Mouse (Mus musculus) MEL (cell line): ENCODE measurements around the gene Gon7.

Experiments used
- CTCF ChIP-seq, 3 experiments: IDR thresholded peaks in 2 of 3; conservative IDR thresholded peaks in 1 of 3; 2 replicates each; pipeline ENCODE4 v1.5.1; 2011 to 2012; ENCODE audit warnings: low read length in 3 of 3, low read depth in 2 of 3, mild to moderate bottlenecking in 2 of 3, improper control_type of control experiment in 1 of 3, inconsistent platforms in 1 of 3, mixed read lengths in 1 of 3, moderate library complexity in 1 of 3; ENCODE audit not compliant: control insufficient read depth in 1 of 3, insufficient read depth in 1 of 3, poor library complexity in 1 of 3, severe bottlenecking in 1 of 3
- E2F4 ChIP-seq: IDR thresholded peaks from 2 replicates; pipeline ENCODE4 v1.6.1; 2011; ENCODE audit warnings: low read depth, low read length, improper control_type of control experiment, borderline replicate concordance
- EP300 ChIP-seq, 2 experiments: IDR thresholded peaks; 2 replicates each; pipeline ENCODE4 v1.6.1; 2011; ENCODE audit warnings: improper control_type of control experiment in 2 of 2, low read length in 2 of 2, low read depth in 1 of 2, mild to moderate bottlenecking in 1 of 2
- GABPA ChIP-seq: IDR thresholded peaks from 2 replicates; pipeline ENCODE4 v1.6.1; 2012; ENCODE audit warnings: low read depth, mild to moderate bottlenecking, inconsistent platforms, low read length, improper control_type of control experiment, moderate library complexity
- GATA1 ChIP-seq: IDR thresholded peaks from 2 replicates; pipeline ENCODE4 v1.6.1; 2011; ENCODE audit warnings: low read depth, low read length, improper control_type of control experiment
- HCFC1 ChIP-seq: IDR thresholded peaks from 2 replicates; pipeline ENCODE4 v1.6.1; 2012; ENCODE audit warnings: low read depth, mild to moderate bottlenecking, inconsistent platforms, low read length, improper control_type of control experiment, moderate library complexity
- KAT2A ChIP-seq: conservative IDR thresholded peaks from 2 replicates; pipeline ENCODE4 v1.6.1; 2012; ENCODE audit warnings: low read depth, low read length, improper control_type of control experiment, inconsistent platforms
- MAX ChIP-seq: IDR thresholded peaks from 2 replicates; pipeline ENCODE4 v1.6.1; 2011; ENCODE audit warnings: low read length, improper control_type of control experiment
- MXI1 ChIP-seq: IDR thresholded peaks from 2 replicates; pipeline ENCODE4 v1.6.1; 2011; ENCODE audit warnings: mild to moderate bottlenecking, low read depth, low read length, improper control_type of control experiment
- NRF1 ChIP-seq: IDR thresholded peaks from 2 replicates; pipeline ENCODE4 v1.6.1; 2014; ENCODE audit warnings: low read depth, mild to moderate bottlenecking, inconsistent platforms, low read length, improper control_type of control experiment, moderate library complexity; ENCODE audit not compliant: poor library complexity, insufficient read depth, severe bottlenecking
- POLR2A ChIP-seq, 2 experiments: IDR thresholded peaks; 2 replicates each; pipeline ENCODE4 v1.6.1; 2011 to 2012; ENCODE audit warnings: low read length in 2 of 2, mild to moderate bottlenecking in 2 of 2, control low read depth in 1 of 2, improper control_type of control experiment in 1 of 2, low read depth in 1 of 2, moderate library complexity in 1 of 2; ENCODE audit not compliant: control insufficient read depth in 1 of 2, insufficient read depth in 1 of 2, poor library complexity in 1 of 2
- TAL1 ChIP-seq: IDR thresholded peaks from 2 replicates; pipeline ENCODE4 v1.6.1; 2012; ENCODE audit warnings: mild to moderate bottlenecking, inconsistent platforms, low read length, moderate library complexity, mixed read lengths
- TCF12 ChIP-seq: IDR thresholded peaks from 2 replicates; pipeline ENCODE4 v1.6.1; 2014; ENCODE audit warnings: low read depth, mild to moderate bottlenecking, inconsistent platforms, low read length, improper control_type of control experiment, moderate library complexity
- ZNF384 ChIP-seq: IDR thresholded peaks from 2 replicates; pipeline ENCODE4 v1.6.1; 2012; ENCODE audit warnings: low read depth, mild to moderate bottlenecking, inconsistent platforms, low read length, improper control_type of control experiment

GRCm38 (mm10) chr12:102730798-102731619, 26.6 kb downstream of the Gon7 start:
- TF ChIP-seq HCFC1 = no peak; the same call in 1 of the 2 replicates
- TF ChIP-seq TCF12 = no peak
- TF ChIP-seq ZNF384 = no peak
- TF ChIP-seq POLR2A (IDR thresholded peaks at IDR 0.05; ENCODE audit: control insufficient read depth in 1 of 2, insufficient read depth in 1 of 2, low read depth in 1 of 2, low read length in 2 of 2, poor library complexity in 1 of 2) = no peak
- no peak for TF ChIP-seq GATA1
- TF ChIP-seq GABPA = no peak
- no peak for TF ChIP-seq MXI1
- no peak for TF ChIP-seq KAT2A
- TF ChIP-seq NRF1 = no peak
- TF ChIP-seq CTCF (IDR thresholded peaks at IDR 0.05 in 2 of 3, conservative IDR thresholded peaks at IDR 0.05 in 1 of 3; ENCODE audit: control insufficient read depth in 1 of 3, insufficient read depth in 1 of 3, low read depth in 2 of 3, low read length in 3 of 3, poor library complexity in 1 of 3, severe bottlenecking in 1 of 3) = no peak
- no peak for TF ChIP-seq TAL1
- no peak for TF ChIP-seq E2F4
- no peak for TF ChIP-seq MAX
- no peak for TF ChIP-seq EP300 (IDR thresholded peaks at IDR 0.05; ENCODE audit: low read depth in 1 of 2, low read length in 2 of 2)
